Mouse (Mus musculus) CH12.LX (cell line): ENCODE measurements around the gene Emc7. TPM values are rescaled to one million over a fixed set of nuclear protein-coding genes. Genes with fewer than 3 reads are reported as not detected.
A peak's percentile ranks its signal among the peaks of the same experiment; 100 is the strongest.

ENCODE experiments used
- DNase-seq: peaks from one replicate; pipeline ENCODE4 v3.0.0-alpha.2; 2013; ENCODE audit errors: extremely low read depth
- H3K27ac ChIP-seq: 2 replicates; pipeline ENCODE4 v1.5.1; 2012; ENCODE audit warnings: low read depth, mild to moderate bottlenecking, control low read depth, moderate library complexity; ENCODE audit not compliant: insufficient read depth
- H3K27me3 ChIP-seq: replicated peaks from 2 replicates; pipeline ENCODE3; 2012; ENCODE audit warnings: inconsistent platforms
- H3K36me3 ChIP-seq, 2 experiments: replicated peaks in 1 of 2; 2 replicates each; pipeline versions ENCODE3 to v1.6.1; 2012; ENCODE audit warnings: inconsistent platforms in 1 of 2, low read length in 1 of 2, mild to moderate bottlenecking in 1 of 2, mixed read lengths in 1 of 2, moderate library complexity in 1 of 2; ENCODE audit not compliant: control insufficient read depth in 1 of 2, insufficient read depth in 1 of 2
- H3K4me1 ChIP-seq, 2 experiments: 2 replicates each; pipeline ENCODE4 v1.6.1; 2012; ENCODE audit warnings: inconsistent platforms in 1 of 2, moderate library complexity in 1 of 2; ENCODE audit not compliant: insufficient read depth in 2 of 2, control insufficient read depth in 1 of 2
- H3K4me2 ChIP-seq: 2 replicates; pipeline ENCODE4 v1.6.1; 2012; ENCODE audit warnings: low read depth, mild to moderate bottlenecking, control low read depth; ENCODE audit not compliant: poor library complexity, insufficient read depth, severe bottlenecking
- H3K4me3 ChIP-seq, 3 experiments: fragments of 150-350 bp in 1 of 3; sonication (generic) in 1 of 3; replicated peaks in 1 of 3; 2 replicates each; pipeline versions ENCODE3 to v1.5.1; 2011 to 2012; ENCODE audit warnings: low read depth in 2 of 3, low read length in 2 of 3, mild to moderate bottlenecking in 2 of 3, moderate library complexity in 2 of 3, control low read depth in 1 of 3, improper control_type of control experiment in 1 of 3, inconsistent platforms in 1 of 3, mixed read lengths in 1 of 3; ENCODE audit not compliant: poor library complexity in 1 of 3
- H3K79me2 ChIP-seq: replicated peaks from 2 replicates; pipeline ENCODE4 v1.6.1; 2012; ENCODE audit warnings: mild to moderate bottlenecking, moderate library complexity; ENCODE audit not compliant: control insufficient read depth, poor library complexity, insufficient read depth, severe bottlenecking; ENCODE audit errors: extremely low read depth
- H3K9ac ChIP-seq: 2 replicates; pipeline ENCODE4 v1.6.1; 2012; ENCODE audit warnings: low read depth, mild to moderate bottlenecking, control low read depth, moderate library complexity; ENCODE audit not compliant: insufficient read depth
- H3K9me3 ChIP-seq: replicated peaks from 2 replicates; pipeline ENCODE3; 2012; ENCODE audit warnings: low read length, inconsistent platforms, mixed read lengths
- BHLHE40 ChIP-seq: IDR thresholded peaks from 2 replicates; pipeline ENCODE4 v1.6.1; 2011; ENCODE audit warnings: mild to moderate bottlenecking, low read depth, low read length, improper control_type of control experiment
- CHD2 ChIP-seq: IDR thresholded peaks from 2 replicates; pipeline ENCODE4 v1.6.1; 2011; ENCODE audit warnings: low read length, improper control_type of control experiment
- CTCF ChIP-seq, 2 experiments: IDR thresholded peaks in 1 of 2; conservative IDR thresholded peaks in 1 of 2; 2 replicates each; pipeline ENCODE4 v1.5.1; 2011 to 2012; ENCODE audit warnings: low read depth in 2 of 2, low read length in 2 of 2, improper control_type of control experiment in 1 of 2, inconsistent platforms in 1 of 2, mild to moderate bottlenecking in 1 of 2, moderate library complexity in 1 of 2
- E2F4 ChIP-seq: IDR thresholded peaks from 2 replicates; pipeline ENCODE4 v1.6.1; 2011; ENCODE audit warnings: low read depth, low read length, improper control_type of control experiment; ENCODE audit not compliant: insufficient replicate concordance
- EP300 ChIP-seq: IDR thresholded peaks from 2 replicates; pipeline ENCODE4 v1.6.1; 2011; ENCODE audit warnings: low read length, improper control_type of control experiment
- GABPA ChIP-seq: IDR thresholded peaks from 2 replicates; pipeline ENCODE4 v1.6.1; 2012; ENCODE audit warnings: low read depth, low read length, improper control_type of control experiment, inconsistent platforms; ENCODE audit not compliant: insufficient replicate concordance
- IRF4 ChIP-seq: IDR thresholded peaks from 2 replicates; pipeline ENCODE4 v1.6.1; 2014; ENCODE audit warnings: low read depth, mild to moderate bottlenecking, inconsistent platforms, low read length, improper control_type of control experiment
- JUN ChIP-seq: IDR thresholded peaks from 2 replicates; pipeline ENCODE4 v1.6.1; 2011; ENCODE audit warnings: low read depth, mild to moderate bottlenecking, low read length, improper control_type of control experiment, moderate library complexity; ENCODE audit not compliant: insufficient read depth
- JUND ChIP-seq: conservative IDR thresholded peaks from 2 replicates; pipeline ENCODE4 v1.6.1; 2011; ENCODE audit warnings: low read depth, low read length, improper control_type of control experiment
- MAFK ChIP-seq: IDR thresholded peaks from 2 replicates; pipeline ENCODE4 v1.6.1; 2011; ENCODE audit warnings: low read length, improper control_type of control experiment; ENCODE audit not compliant: insufficient replicate concordance
- MAX ChIP-seq: IDR thresholded peaks from 2 replicates; pipeline ENCODE4 v1.6.1; 2011; ENCODE audit warnings: low read length, improper control_type of control experiment
- MYC ChIP-seq: IDR thresholded peaks from 2 replicates; pipeline ENCODE4 v1.6.1; 2011; ENCODE audit warnings: low read depth, mild to moderate bottlenecking, improper control_type of control experiment, low read length
- NRF1 ChIP-seq: IDR thresholded peaks from 2 replicates; pipeline ENCODE4 v1.6.1; 2014; ENCODE audit warnings: low read depth, mild to moderate bottlenecking, inconsistent platforms, low read length, improper control_type of control experiment, moderate library complexity
- PAX5 ChIP-seq: IDR thresholded peaks from 2 replicates; pipeline ENCODE4 v1.6.1; 2012; ENCODE audit warnings: low read length, inconsistent platforms, mixed read lengths
- SMC3 ChIP-seq: IDR thresholded peaks from 2 replicates; pipeline ENCODE4 v1.6.1; 2011; ENCODE audit warnings: low read depth, low read length, improper control_type of control experiment
- TBP ChIP-seq: conservative IDR thresholded peaks from 2 replicates; pipeline ENCODE4 v1.6.1; 2011; ENCODE audit warnings: low read depth, low read length, improper control_type of control experiment
- TCF12 ChIP-seq: IDR thresholded peaks from 2 replicates; pipeline ENCODE4 v1.6.1; 2014; ENCODE audit warnings: low read depth, mild to moderate bottlenecking, inconsistent platforms, low read length, improper control_type of control experiment
- UBTF ChIP-seq: IDR thresholded peaks from 2 replicates; pipeline ENCODE4 v1.6.1; 2012; ENCODE audit warnings: low read depth, mild to moderate bottlenecking, inconsistent platforms, low read length, improper control_type of control experiment, moderate library complexity
- USF2 ChIP-seq: conservative IDR thresholded peaks from 2 replicates; pipeline ENCODE4 v1.6.1; 2011; ENCODE audit warnings: low read depth, low read length, improper control_type of control experiment
- ZKSCAN1 ChIP-seq: IDR thresholded peaks from 2 replicates; pipeline ENCODE4 v1.6.1; 2012; ENCODE audit warnings: low read depth, inconsistent platforms, low read length, improper control_type of control experiment, borderline replicate concordance
- ZMIZ1 ChIP-seq: IDR thresholded peaks from 2 replicates; pipeline ENCODE4 v1.6.1; 2012; ENCODE audit warnings: low read depth, mild to moderate bottlenecking, inconsistent platforms, low read length, improper control_type of control experiment
- dilution Hi-C: fragments of 300-500 bp; cut with MboI; formaldehyde crosslinking; loops from 2 replicates; pipeline ENCODE4 v1.14.3; 2020; ENCODE audit warnings: low sequenced_read_pairs; ENCODE audit not compliant: extremely low pct_unique_long_range_greater_than_20kb, extremely low pct_ligation_motif_present
- in situ Hi-C: fragments of 300-500 bp; cut with MboI; formaldehyde crosslinking; loops from 3 replicates; pipeline ENCODE4 v1.14.3; 2019; ENCODE audit warnings: low sequenced_read_pairs, low pct_ligation_motif_present, low pct_unique_long_range_greater_than_20kb, mixed read lengths
- polyA plus RNA-seq: library from polyadenylated mRNA; unstranded; fragments of >175 nt; gene quantifications from 2 replicates; pipeline ENCODE4 v1.2.1, GENCODE M21; 2012; ENCODE audit warnings: low read depth; ENCODE audit not compliant: insufficient read length
- total RNA-seq, 2 experiments: library from RNA; depleted of rRNA; stranded (reverse); fragments of 300-350 nt in 1 of 2; fragments of >200 nt in 1 of 2; gene quantifications; 2 replicates each; pipeline ENCODE4 v1.2.3; 2012 to 2014

Gene Emc7
- total and polyA plus RNA-seq, 3 experiments = 16.5 to 26.6 (median 25.6) TPM

- Histone ChIP-seq H3K9me3 (no peaks in the 10 kb centered on the region), H3K79me2 (no peaks in the 10 kb centered on the region), H3K4me3 (no peak overlapping the region), H3K36me3 (peaks cover 0 to 27% of the 10 kb centered on the region in 2 experiments), H3K4me1 (no peaks in the 10 kb centered on the region), H3K27ac (no peak overlapping the region), H3K9ac (no peak overlapping the region), H3K27me3 (no peaks in the 10 kb centered on the region), H3K4me2 (no peak overlapping the region)
- no peak for TF ChIP-seq TCF12
- no peak for TF ChIP-seq ZKSCAN1
- TF ChIP-seq MYC = no peak
- no peak for TF ChIP-seq CHD2
- TF ChIP-seq GABPA = no peak
- no peak for TF ChIP-seq SMC3
- no peak for TF ChIP-seq NRF1
- TF ChIP-seq JUND = no peak
- no peak for TF ChIP-seq JUN
- no peak for TF ChIP-seq BHLHE40
- no peak for TF ChIP-seq ZMIZ1
- TF ChIP-seq IRF4 = no peak
- TF ChIP-seq EP300 = no peak
- no peak for TF ChIP-seq E2F4
- no peak for TF ChIP-seq PAX5
- TF ChIP-seq UBTF = no peak
- TF ChIP-seq MAFK = no peak
- no peak for TF ChIP-seq TBP
- in situ Hi-C loops (loop anchor here (25.0 kb wide), 1 partner anchor 245 kb away; no protein-coding TSS in a partner anchor), dilution Hi-C loops (no loop called here)
- DNase-seq = no peak
Measured at GRCm38 (mm10) chr2:112517218-112517617, 62.4 kb downstream of the Emc7 start.

DNA sequence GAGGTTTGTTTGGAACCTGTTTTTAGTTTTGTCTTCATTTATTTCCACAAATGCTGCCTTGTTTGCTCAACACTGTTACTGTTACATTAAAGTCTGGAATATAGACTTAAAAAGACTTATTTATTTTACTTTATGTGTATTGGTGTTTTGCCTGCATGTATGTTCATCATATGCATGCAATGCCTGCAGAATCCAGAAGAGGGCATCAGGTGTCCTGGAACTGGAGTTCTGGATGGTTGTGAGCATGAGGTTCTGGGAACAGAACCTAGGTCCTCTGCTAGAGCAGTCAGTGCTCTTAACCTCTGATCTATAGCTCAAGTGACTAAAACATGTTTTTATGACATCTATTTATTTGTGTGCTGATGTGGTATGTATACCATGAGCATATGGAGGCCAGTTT lies 63.7 kb downstream of the Emc7 start:
- in situ Hi-C loops = loop anchor here (25.0 kb wide), 1 partner anchor 244 kb away; no protein-coding TSS in a partner anchor
- H3K4me1 ChIP-seq = peaks cover 0 to 6% of the 10 kb centered on the region in 2 experiments; a peak in 2 of 4 replicates
- H3K27ac ChIP-seq = no peak overlapping the region
- H3K27me3 ChIP-seq = no peaks in the 10 kb centered on the region
- H3K9ac ChIP-seq = no peak overlapping the region
- H3K36me3 ChIP-seq = peaks cover 0 to 31% of the 10 kb centered on the region in 2 experiments
- no peaks in the 10 kb centered on the region for H3K79me2 ChIP-seq
- dilution Hi-C loops = no loop called here
- H3K4me3 ChIP-seq = no peak overlapping the region
- TF ChIP-seq MAX (no peak), CTCF (conservative IDR thresholded peaks at IDR 0.05 in 1 of 2, IDR thresholded peaks at IDR 0.05 in 1 of 2; ENCODE audit: low read depth in 2 of 2, low read length in 2 of 2) (peak in 1 of 2 experiments; percentile 18; a peak in 2 of 4 replicates), USF2 (no peak), MAFK (no peak)
- no peaks in the 10 kb centered on the region for H3K9me3 ChIP-seq
- H3K4me2 ChIP-seq = no peak overlapping the region
- no peak for DNase-seq
